Comparison of ENCODE assay signal across 13 mouse cellular contexts in genomic region chr15:85705013-85705528, GRCm38 (mm10). TPM values are rescaled to one million over a fixed set of nuclear protein-coding genes. Genes with fewer than 3 reads are reported as not detected.
DNase-seq lines count a peak whose midpoint lies in the region; ATAC-seq and TF ChIP-seq lines count a peak whose summit lies in the region.
"Had no signal": no experiment of that assay in that cellular context is flagged by ENCODE, and none has a peak within 500 bp of the region (broad histone marks: within the 10 kb centered on the region; RNA-seq: fewer than 3 reads in every experiment).

No protein-coding gene starts in this region.

- ATAC-seq in hindbrain, postnatal 0 days: no peak
- no peak for ATAC-seq in hindbrain, embryonic 11.5 days (ENCODE audit: low FRiP score)
- ATAC-seq in liver, embryonic 11.5 days (replicated peaks; ENCODE audit: low FRiP score): no peak
- ATAC-seq: hindbrain, embryonic 16.5 days had no signal

- peaks cover 49% of the 10 kb centered on the region for H3K36me3 ChIP-seq in hindbrain, postnatal 0 days (ENCODE audit: insufficient read depth, low read length)
- H3K36me3 ChIP-seq in hindbrain, embryonic 11.5 days (ENCODE audit: control insufficient read depth, insufficient read depth, low read length): no peaks in the 10 kb centered on the region
- peaks cover 6% of the 10 kb centered on the region; the same call in 1 of the 2 replicates for H3K36me3 ChIP-seq in liver, adult 2 months (ENCODE audit: control insufficient read depth, insufficient read depth, low read length)
- no peaks in the 10 kb centered on the region for H3K36me3 ChIP-seq in liver, embryonic 11.5 days (ENCODE audit: control insufficient read depth, insufficient read depth, low read length)

- H3K79me2 ChIP-seq in liver, adult 2 months (ENCODE audit: control insufficient read depth, insufficient read depth, low read length): no peaks in the 10 kb centered on the region

- no peak overlapping the region for H3K4me3 ChIP-seq in hindbrain, postnatal 0 days (ENCODE audit: low read length)
- no peak overlapping the region for H3K4me3 ChIP-seq in hindbrain, embryonic 11.5 days (ENCODE audit: low read depth, low read length)
- H3K4me3 ChIP-seq in liver, adult 2 months (ENCODE audit: insufficient read depth, low read depth, low read length): no peak overlapping the region
- no peak overlapping the region for H3K4me3 ChIP-seq in liver, embryonic 11.5 days (ENCODE audit: low read depth, low read length)
- H3K4me3 ChIP-seq in cortical plate, adult 2 months (ENCODE audit: insufficient read depth, low read length): no peak overlapping the region
- H3K4me3 ChIP-seq: heart, embryonic 13.5 days had no signal

- no peak overlapping the region for H3K4me2 ChIP-seq in hindbrain, postnatal 0 days (ENCODE audit: low read depth, low read length)
- H3K4me2 ChIP-seq in hindbrain, embryonic 11.5 days (replicated peaks; ENCODE audit: low read depth, low read length): no peak overlapping the region
- H3K4me2 ChIP-seq in liver, embryonic 11.5 days: no peak overlapping the region
- H3K4me2 ChIP-seq: heart, embryonic 13.5 days had no signal

- peak; percentile 46 for DNase-seq in cerebellum, adult 11-12 months
- no peak for DNase-seq in cerebellum, postnatal 4 days (ENCODE audit: low spot score in 2 of 2)
- no peak for DNase-seq in hindbrain, postnatal 0 days (ENCODE audit: low spot score)
- DNase-seq in hindbrain, embryonic 11.5 days (ENCODE audit: low spot score): no peak
- no peak for DNase-seq in liver, adult 2 months (ENCODE audit: extremely low read depth, low read depth, low spot score)
- DNase-seq in liver, embryonic 11.5 days (ENCODE audit: low spot score): no peak
- DNase-seq in lung, adult 18-20 months: no peak
- DNase-seq: B cell, adult 2 months had no signal

- H3K27ac ChIP-seq in hindbrain, postnatal 0 days: peak overlapping the region; percentile 27; the same call in 1 of the 2 replicates
- H3K27ac ChIP-seq in hindbrain, embryonic 11.5 days (ENCODE audit: low read depth, low read length): no peak overlapping the region
- peak overlapping the region; percentile 87 for H3K27ac ChIP-seq in liver, adult 2 months (replicated peaks; ENCODE audit: insufficient read depth, low read depth, low read length)
- no peak overlapping the region for H3K27ac ChIP-seq in liver, embryonic 11.5 days (ENCODE audit: low read depth, low read length)
- H3K27ac ChIP-seq in cortical plate, adult 2 months (ENCODE audit: insufficient read depth, low read length): peak overlapping the region; percentile 21; the same call in 1 of the 2 replicates
- H3K27ac ChIP-seq: heart, embryonic 13.5 days; stomach, postnatal 0 days had no signal

- WGBS in hindbrain, postnatal 0 days: 77% methylated on average over 9 of the region's 9 CpGs
- WGBS in hindbrain, embryonic 11.5 days: 82% methylated on average over 9 of the region's 9 CpGs
- WGBS in liver, adult 2 months: 73% methylated on average over 9 of the region's 9 CpGs
- WGBS in liver, embryonic 11.5 days: 73% methylated on average over 9 of the region's 9 CpGs

- no peaks in the 10 kb centered on the region for H3K9me3 ChIP-seq in hindbrain, postnatal 0 days (ENCODE audit: low read length)
- H3K9me3 ChIP-seq in hindbrain, embryonic 11.5 days (ENCODE audit: control insufficient read depth, low read length): no peaks in the 10 kb centered on the region
- no peaks in the 10 kb centered on the region for H3K9me3 ChIP-seq in liver, embryonic 11.5 days (ENCODE audit: control insufficient read depth, low read length)
- H3K9me3 ChIP-seq: heart, embryonic 13.5 days had no signal

- H3K9ac ChIP-seq in hindbrain, postnatal 0 days (replicated peaks; ENCODE audit: low read length): no peak overlapping the region
- no peak overlapping the region for H3K9ac ChIP-seq in hindbrain, embryonic 11.5 days (ENCODE audit: low read depth, low read length)
- no peak overlapping the region for H3K9ac ChIP-seq in liver, adult 2 months (ENCODE audit: low read depth, low read length)
- H3K9ac ChIP-seq in liver, embryonic 11.5 days (ENCODE audit: low read depth, low read length): no peak overlapping the region
- H3K9ac ChIP-seq: heart, embryonic 13.5 days had no signal

- H3K4me1 ChIP-seq in hindbrain, postnatal 0 days (ENCODE audit: insufficient read depth, low read length): peaks cover 20% of the 10 kb centered on the region; the same call in 1 of the 2 replicates
- H3K4me1 ChIP-seq in hindbrain, embryonic 11.5 days (replicated peaks; ENCODE audit: control insufficient read depth, insufficient read depth, low read length): no peaks in the 10 kb centered on the region
- H3K4me1 ChIP-seq in liver, adult 2 months (ENCODE audit: control insufficient read depth, insufficient read depth, low read length): peaks cover 68% of the 10 kb centered on the region
- H3K4me1 ChIP-seq in liver, embryonic 11.5 days (replicated peaks; ENCODE audit: control insufficient read depth, insufficient read depth, low read length): no peaks in the 10 kb centered on the region
- H3K4me1 ChIP-seq in cortical plate, adult 2 months (ENCODE audit: control insufficient read depth, insufficient read depth, low read length): peaks cover 6% of the 10 kb centered on the region

- H3K27me3 ChIP-seq in hindbrain, postnatal 0 days (ENCODE audit: insufficient read depth, low read length): no peaks in the 10 kb centered on the region
- no peaks in the 10 kb centered on the region for H3K27me3 ChIP-seq in hindbrain, embryonic 11.5 days (ENCODE audit: control insufficient read depth, insufficient read depth, low read length)
- no peaks in the 10 kb centered on the region for H3K27me3 ChIP-seq in liver, adult 2 months (ENCODE audit: control insufficient read depth, insufficient read depth, low read length)
- no peaks in the 10 kb centered on the region for H3K27me3 ChIP-seq in liver, embryonic 11.5 days (replicated peaks; ENCODE audit: control insufficient read depth, insufficient read depth, low read length)
- H3K27me3 ChIP-seq: heart, embryonic 13.5 days had no signal

- TF ChIP-seq CTCF in hindbrain, postnatal 0 days (IDR thresholded peaks at IDR 0.05; ENCODE audit: low read depth): no peak
- TF ChIP-seq CTCF in liver, adult 2 months (IDR thresholded peaks at IDR 0.05; ENCODE audit: low read depth, low read length): no peak
- no peak for TF ChIP-seq CTCF in cortical plate, adult 2 months (IDR thresholded peaks at IDR 0.05; ENCODE audit: extremely low read depth, insufficient read depth, low read length)

- TF ChIP-seq POLR2A in liver, adult 2 months (IDR thresholded peaks at IDR 0.05; ENCODE audit: extremely low read depth, insufficient read depth, low read length): no peak
- no peak for TF ChIP-seq POLR2A in cortical plate, adult 2 months (IDR thresholded peaks at IDR 0.05; ENCODE audit: extremely low read depth, insufficient read depth, low read length)

RNA-seq across cellular contexts. Expression of gene Ppara, which starts 29.7 kb away (rescaled TPM):
- 1.2 and 6.6 TPM in 2 replicates for total RNA-seq in hindbrain, postnatal 0 days (2014; rRNA removed)
- polyA plus RNA-seq in hindbrain, postnatal 0 days (2015; fragmentation: Nextera tagmentation; extraction: Ambion mirVana): 1.9 and 2.7 TPM in 2 replicates
- polyA plus RNA-seq in hindbrain, embryonic 11.5 days (2014; fragmentation: Nextera tagmentation; extraction: Ambion mirVana): 0.49 and 1.5 TPM in 2 replicates
- total RNA-seq in liver, adult 2 months (2014; rRNA removed): 184 and 206 TPM in 2 replicates
- polyA plus RNA-seq in liver, adult 2 months (2012; rRNA removed): 36.2 and 39.8 TPM in 2 replicates
- 2.5 and 3.4 TPM in 2 replicates for polyA plus RNA-seq in liver, embryonic 11.5 days (2014; fragmentation: Nextera tagmentation; extraction: Ambion mirVana)
- 1.8 and 2.0 TPM in 2 replicates for polyA plus RNA-seq in cortical plate, adult 2 months (2012; rRNA removed)
- total RNA-seq: monocyte, adult 5-6 weeks had no signal

Comparison
In these comparisons a context has a peak if more than half of its experiments do, and no peak if none do; other contexts are left out.
1. H3K27ac ChIP-seq: peak in hindbrain, postnatal 0 days (single experiment), liver, adult 2 months (single experiment) and cortical plate, adult 2 months (single experiment); none in hindbrain, embryonic 11.5 days (single experiment) and liver, embryonic 11.5 days (single experiment).